Mouse (Mus musculus): ENCODE measurements at regions not wholly inside any gene's neighbourhood (a gene's known extent, or its start where the extent isn't known, plus 50 kb on each side); places are given as distances from the start of the nearest gene placed in this dataset.

DNA sequence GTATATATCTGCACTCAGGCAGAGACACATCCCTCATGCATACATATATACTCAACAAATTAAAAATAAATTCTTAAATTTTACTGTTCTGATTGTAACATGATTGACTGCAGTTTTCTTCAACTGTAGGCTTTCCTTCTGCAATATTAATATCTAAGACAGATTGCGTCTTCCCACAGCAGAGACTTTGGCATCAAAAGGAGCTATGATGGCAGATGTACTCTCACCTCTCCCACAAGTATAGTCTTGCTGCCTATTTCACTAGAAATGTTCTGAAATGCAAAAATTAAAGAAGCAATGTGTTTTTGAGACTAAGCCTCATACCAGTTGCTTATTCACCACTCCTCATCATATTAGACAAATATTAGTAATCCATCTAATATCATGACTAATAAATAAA, 356.5 kb downstream of the Dnah5 start:
- no peak for DNase-seq

DNA sequence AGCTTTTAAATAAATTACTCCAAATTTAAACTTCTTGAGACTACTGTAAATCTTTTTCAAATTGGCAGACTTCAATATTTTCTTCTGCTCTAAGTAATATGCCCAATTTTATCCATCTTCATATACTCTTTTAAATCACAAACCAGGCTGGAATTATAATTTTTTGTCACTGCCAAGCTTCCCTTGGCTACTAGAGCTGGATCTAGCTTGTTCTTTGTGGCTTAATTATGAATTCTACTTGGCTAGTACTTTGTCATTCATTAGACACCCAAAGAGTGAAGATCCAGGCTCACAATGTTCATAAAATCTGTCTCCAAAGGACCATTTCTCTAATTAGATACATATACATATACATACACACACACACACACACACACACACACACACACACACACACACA, 391.7 kb downstream of the Dnah5 start:
- no peak for DNase-seq

DNA sequence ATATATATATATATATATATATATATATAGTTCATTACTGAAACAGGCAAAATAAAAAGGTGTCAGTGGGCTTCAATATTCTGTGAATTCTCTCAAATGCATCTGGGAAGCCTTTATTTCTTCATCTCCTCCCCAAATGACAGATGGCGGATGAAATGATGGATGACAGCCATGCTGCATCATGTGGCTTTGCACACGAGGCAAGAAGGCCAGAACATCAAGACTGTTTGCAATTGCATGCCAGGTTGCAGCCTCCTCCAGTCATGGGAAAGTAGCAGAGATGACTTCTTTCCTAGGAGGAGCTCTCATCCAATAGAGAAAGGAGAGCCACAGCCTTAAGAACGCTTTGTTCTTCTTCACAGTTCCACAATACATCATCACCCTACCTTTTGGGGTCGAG, 392.2 kb downstream of the Dnah5 start:
- DNase-seq: no peak

DNA sequence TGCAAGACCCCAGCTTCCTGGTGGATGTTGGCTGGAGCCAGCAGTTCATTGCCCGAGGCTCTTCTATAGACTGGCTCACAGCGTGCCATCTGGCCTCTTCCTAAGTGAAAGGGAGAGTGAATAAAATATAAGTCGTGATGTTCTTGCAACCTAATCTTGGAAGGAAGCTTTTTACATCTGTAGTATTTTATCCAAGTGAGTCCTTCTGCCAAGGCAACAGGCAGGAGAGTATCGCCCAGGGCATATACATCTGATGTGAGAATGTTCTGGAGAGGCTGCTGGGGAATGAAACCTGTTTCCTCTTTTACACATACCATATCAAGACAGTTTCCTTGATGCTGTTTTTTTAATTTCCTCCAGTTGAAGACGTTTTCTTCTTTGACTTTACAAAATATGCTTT, 396.6 kb downstream of the Dnah5 start:
- DNase-seq: no peak

DNA sequence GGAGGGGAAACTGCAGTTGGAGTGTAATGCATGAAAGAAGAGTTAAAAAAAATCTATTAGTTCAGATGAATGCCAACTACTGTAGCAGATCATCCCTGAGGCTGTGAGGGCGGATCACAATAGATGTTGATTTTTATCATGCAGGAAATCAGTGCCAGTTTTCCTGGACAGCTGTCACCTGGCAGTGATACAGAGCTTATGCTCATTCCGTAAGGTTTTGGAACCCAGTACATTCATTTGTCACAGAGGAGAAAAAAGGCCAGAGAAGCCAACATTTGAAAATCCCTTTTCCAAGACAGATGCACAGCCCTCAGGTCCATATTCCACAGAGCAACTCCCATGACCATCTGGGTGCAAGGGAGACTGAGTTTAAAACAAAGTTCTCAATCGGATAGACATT, 412.1 kb downstream of the Dnah5 start:
- DNase-seq: peak; percentile 13

DNA sequence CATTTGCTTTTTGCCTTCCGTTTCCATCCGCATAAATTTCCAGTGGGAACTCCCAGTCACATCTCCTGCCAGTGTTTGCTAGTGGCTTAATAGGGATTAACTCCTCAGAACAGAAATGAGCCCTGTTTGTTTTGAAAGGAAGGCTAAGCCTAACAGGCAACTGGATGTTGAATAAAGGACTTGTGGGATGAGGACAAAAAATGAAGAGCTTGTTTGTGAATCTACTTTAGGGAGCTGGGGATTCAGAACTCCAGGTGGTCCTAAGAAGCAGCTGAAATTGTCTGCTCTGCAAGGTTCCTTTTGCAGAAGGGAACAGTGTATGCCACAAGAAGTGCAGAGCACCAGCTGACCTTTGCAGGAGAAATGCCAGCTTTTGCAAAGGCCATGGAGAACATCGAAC, 436.8 kb downstream of the Dnah5 start:
- no peak for DNase-seq

DNA sequence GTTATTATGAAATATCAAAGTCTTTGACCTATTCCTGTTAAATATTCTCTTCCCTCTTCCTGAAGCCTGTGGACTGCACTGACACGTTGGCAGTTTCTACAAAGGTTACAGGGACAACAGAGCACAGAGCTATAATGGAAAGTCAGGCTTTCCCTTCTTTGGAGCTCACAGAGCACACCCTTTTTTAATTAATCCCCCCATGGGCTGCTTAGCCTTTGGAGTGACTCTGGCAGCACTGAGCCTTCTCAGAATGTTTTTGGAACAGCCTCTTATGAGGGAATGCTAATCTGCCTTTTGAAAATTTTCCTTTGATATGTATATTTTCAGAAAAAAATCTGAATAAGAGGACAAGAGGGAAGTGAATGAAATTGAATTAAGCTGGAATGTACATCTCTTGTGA, 441.6 kb downstream of the Dnah5 start:
- no peak for DNase-seq

DNA sequence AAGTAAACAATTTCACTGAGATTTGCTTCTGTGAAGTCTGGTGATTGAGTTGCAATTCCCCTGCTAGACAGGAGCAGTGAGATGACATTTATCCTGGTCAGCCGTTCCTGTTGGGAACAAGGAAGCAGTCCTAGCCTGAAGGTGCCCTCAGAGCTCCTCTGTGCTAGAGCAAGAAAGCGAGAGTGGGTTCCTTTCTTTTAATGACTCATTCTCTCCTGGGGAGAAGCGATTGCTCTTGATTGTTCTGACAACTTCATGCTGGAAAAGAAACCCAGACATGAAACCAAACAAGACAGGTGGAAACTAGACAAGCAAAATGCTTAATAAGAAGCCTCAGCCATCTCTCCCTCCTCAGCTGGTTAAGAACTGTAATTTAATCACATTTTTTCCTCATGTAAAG, 450.4 kb downstream of the Dnah5 start:
- no peak for DNase-seq

DNA sequence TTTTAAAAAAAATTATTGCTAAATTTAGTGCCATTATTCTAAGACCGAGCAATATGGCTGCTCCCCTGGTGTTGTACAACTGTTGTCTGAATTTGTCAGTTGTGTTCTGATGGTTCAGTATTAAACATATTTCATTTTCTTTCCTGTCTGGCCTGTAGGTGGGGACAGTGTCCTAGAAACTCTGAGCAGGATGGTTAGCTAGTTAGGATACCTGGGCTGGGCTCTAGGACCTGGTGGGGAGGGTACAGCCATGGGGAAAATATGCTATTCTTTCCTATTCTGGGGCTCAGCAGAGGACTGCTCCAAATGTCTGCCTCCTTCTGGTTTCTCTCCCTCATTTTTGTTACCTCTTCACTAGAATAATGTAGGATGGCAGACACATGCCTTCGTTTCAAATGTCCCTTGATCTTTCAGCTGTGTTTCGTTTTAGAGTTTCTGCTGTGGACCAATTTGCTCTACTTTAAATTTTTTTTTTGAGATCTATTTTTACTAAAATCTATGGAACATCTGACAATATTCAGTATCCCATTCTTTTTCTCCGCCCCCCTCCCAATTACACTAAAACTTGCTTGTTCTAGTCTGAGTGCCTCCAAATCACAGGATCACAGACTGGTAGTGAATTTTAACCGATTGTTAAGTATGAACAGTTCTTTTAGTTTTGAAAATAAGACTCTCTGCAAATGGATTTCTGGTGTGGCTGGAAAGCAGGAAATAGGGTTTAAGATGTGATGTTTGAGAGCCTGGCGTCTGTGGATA, 460.5 kb downstream of the Dnah5 start:
- no peak for DNase-seq

Measured in cerebellum, adult 11-12 months (tissue).